Mouse (Mus musculus) left cerebral cortex, adult 2 months (tissue): ENCODE measurements at regions not wholly inside any gene's neighbourhood (a gene's known extent, or its start where the extent isn't known, plus 50 kb on each side); places are given as distances from the start of the nearest gene placed in this dataset.
A peak's percentile ranks its signal among the peaks of the same experiment; 100 is the strongest.

Source experiments
- DNase-seq, 2 experiments: peaks; one replicate each; pipeline ENCODE4 v3.0.0; 2021 to 2022; ENCODE audit warnings: low spot score in 2 of 2, mixed read lengths in 1 of 2; ENCODE audit errors: extremely low spot score in 1 of 2
- H3K27ac ChIP-seq: fragments of 200-600 bp; 2 replicates; pipeline ENCODE4 v1.8.1; 2022
- H3K4me3 ChIP-seq: fragments of 200-600 bp; 2 replicates; pipeline ENCODE4 v1.8.1; 2022
- CTCF ChIP-seq: fragments of 200-600 bp; IDR thresholded peaks from 2 replicates; pipeline ENCODE4 v1.8.1; 2022; ENCODE audit warnings: antibody characterized with exemption, mild to moderate bottlenecking, moderate library complexity
- intact Hi-C: fragments of 180-260 bp; cut with DNase I; formaldehyde crosslinking; loops from one replicate; pipeline ENCODE4 v1.15.1; 2025

- intact Hi-C loops, result loop anchor here (10.0 kb wide), 1 partner anchor 208 kb away; no protein-coding TSS in a partner anchor
These were observed 100.7 kb upstream of the Chrna7 start for GRCm38 (mm10) chr7:63313096-63313495.

GRCm38 (mm10) chr7:63319594-63319993, 107.2 kb upstream of the Chrna7 start:
- no peak overlapping the region for H3K4me3 ChIP-seq
- intact Hi-C loops, result loop anchor here (1.0 to 10.0 kb wide), 3 partner anchors 215 to 442 kb away; no protein-coding TSS in a partner anchor
- no peak overlapping the region for H3K27ac ChIP-seq
- peak; percentile 86 for TF ChIP-seq CTCF
- DNase-seq, result peak; percentile 68 to 75

More at GRCm38 (mm10) chr7:63313096-63313495, 100.7 kb upstream of the Chrna7 start:
- TF ChIP-seq CTCF, result no peak
- no peak overlapping the region for H3K4me3 ChIP-seq
- DNase-seq, result no peak
- H3K27ac ChIP-seq, result no peak overlapping the region

GRCm38 (mm10) chr7:63321171-63321570, 108.8 kb upstream of the Chrna7 start:
- TF ChIP-seq CTCF, result no peak
- intact Hi-C loops, result loop anchor here (5.0 kb wide), 3 partner anchors 109 to 416 kb away; partner anchors contain the start of gene Chrna7
- no peak for DNase-seq
- Histone ChIP-seq H3K27ac (no peak overlapping the region), H3K4me3 (no peak overlapping the region)

GRCm38 (mm10) chr7:63321951-63322710, 109.8 kb upstream of the Chrna7 start:
- intact Hi-C loops, result loop anchor here (1.0 to 5.0 kb wide), 4 partner anchors 110 to 415 kb away; partner anchors contain the start of gene Chrna7
- DNase-seq, result peak; percentile 67 to 71
- peak; percentile 93 for TF ChIP-seq CTCF
- no peak overlapping the region for H3K4me3 ChIP-seq
- H3K27ac ChIP-seq, result peak overlapping the region; percentile 56; the same call in 1 of the 2 replicates

- TF ChIP-seq CTCF, result peak; percentile 77
- intact Hi-C loops, result no loop called here
- peak; percentile 51 to 55 for DNase-seq
- no peak overlapping the region for H3K27ac ChIP-seq
- H3K4me3 ChIP-seq, result no peak overlapping the region
These were observed 109.4 kb upstream of the Otud7a start for GRCm38 (mm10) chr7:63335146-63335545.

GRCm38 (mm10) chr7:63336072-63336471, 108.5 kb upstream of the Otud7a start:
- TF ChIP-seq CTCF, result no peak
- DNase-seq, result no peak
- Histone ChIP-seq H3K27ac (no peak overlapping the region), H3K4me3 (no peak overlapping the region)
- intact Hi-C loops, result no loop called here

- no peak overlapping the region for H3K4me3 ChIP-seq
- no peak for DNase-seq
- TF ChIP-seq CTCF, result no peak
- no peak overlapping the region for H3K27ac ChIP-seq
- intact Hi-C loops, result loop anchor here (10.0 kb wide), 2 partner anchors 593 to 673 kb away; partner anchors contain the start of gene Klf13
These were observed 102.8 kb upstream of the Otud7a start for GRCm38 (mm10) chr7:63341716-63342115.

- peak; percentile 75 for TF ChIP-seq CTCF
- Histone ChIP-seq H3K4me3 (no peak overlapping the region), H3K27ac (peak overlapping the region; percentile 79)
- intact Hi-C loops, result loop anchor here (1.0 to 10.0 kb wide), 7 partner anchors 98 to 669 kb away; partner anchors contain the start of genes Klf13 and Otud7a
- DNase-seq, result peak; percentile 82
These were observed 98.7 kb upstream of the Otud7a start for GRCm38 (mm10) chr7:63345671-63346392.

- peak overlapping the region; percentile 75 for H3K27ac ChIP-seq
- no peak overlapping the region for H3K4me3 ChIP-seq
- no peak for TF ChIP-seq CTCF
- intact Hi-C loops, result loop anchor here (1.0 to 10.0 kb wide), 5 partner anchors 116 to 668 kb away; partner anchors contain the start of gene Klf13
- DNase-seq, result peak in 1 of 2 experiments; percentile 40
These were observed 98.2 kb upstream of the Otud7a start for GRCm38 (mm10) chr7:63346393-63346730.
